16 mouse cellular contexts compared by ENCODE assay signal in the genomic region with DNA sequence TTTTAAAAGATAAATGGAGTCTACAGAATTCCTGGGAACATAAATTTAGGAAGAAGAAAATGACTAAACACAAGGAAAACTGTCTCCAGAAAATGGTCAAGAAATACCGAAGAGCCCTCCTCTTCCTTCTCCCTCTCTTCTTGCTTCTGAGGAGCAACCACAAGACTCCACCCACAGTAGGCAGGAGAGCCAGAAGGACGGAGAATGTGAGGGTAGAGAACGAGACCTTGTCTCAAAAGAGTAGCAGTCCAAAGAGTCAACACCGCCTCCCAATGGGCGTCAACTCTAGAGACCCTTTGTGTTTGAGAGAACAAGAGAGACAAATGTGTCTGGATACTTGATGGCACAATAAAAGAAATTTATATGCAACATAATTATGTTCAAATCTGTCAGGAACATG. TPM values are rescaled to one million over a fixed set of nuclear protein-coding genes. Genes with fewer than 3 reads are reported as not detected.
DNase-seq lines count a peak whose midpoint lies in the region; ATAC-seq and TF ChIP-seq lines count a peak whose summit lies in the region.
"Had no signal": no experiment of that assay in that cellular context is flagged by ENCODE, and none has a peak within 500 bp of the region (broad histone marks: within the 10 kb centered on the region; RNA-seq: fewer than 3 reads in every experiment).

No protein-coding gene starts in this region.

- no peak overlapping the region for H3K27ac ChIP-seq in spleen, adult 2 months (ENCODE audit: insufficient read depth, low read length)
- no peak overlapping the region for H3K27ac ChIP-seq in midbrain, embryonic 10.5 days (replicated peaks)
- H3K27ac ChIP-seq in forebrain, embryonic 12.5 days = no peak overlapping the region
- H3K27ac ChIP-seq: embryonic facial prominence, embryonic 13.5 days; forebrain, embryonic 13.5 days; hindbrain, embryonic 15.5 days had no signal

- ATAC-seq in hematopoietic stem cell, adult 5-6 weeks (replicated peaks in 1 of 2; ENCODE audit: insufficient read depth in 1 of 2, low FRiP score in 2 of 2, low TSS enrichment in 1 of 2, low read depth in 1 of 2, poor library complexity in 2 of 2, severe bottlenecking in 2 of 2) = peak; percentile 85 to 95
- ATAC-seq in forebrain, embryonic 12.5 days (ENCODE audit: low FRiP score) = no peak
- ATAC-seq: activated CD4-positive, CD25-positive, alpha-beta regulatory T cell, adult 4 months; forebrain, embryonic 13.5 days had no signal

- no peak overlapping the region for H3K9ac ChIP-seq in forebrain, embryonic 12.5 days
- H3K9ac ChIP-seq: embryonic facial prominence, embryonic 13.5 days; forebrain, embryonic 13.5 days; heart, embryonic 12.5 days; hindbrain, embryonic 15.5 days had no signal

- WGBS in spleen, adult 2 months = 41% methylated on average over 5 of the region's 5 CpGs
- 75% methylated on average over 5 of the region's 5 CpGs for WGBS in midbrain, embryonic 10.5 days
- 60% methylated on average over 5 of the region's 5 CpGs for WGBS in forebrain, embryonic 12.5 days

- peak; percentile 7; the same call in 1 of the 2 replicates for TF ChIP-seq CTCF in spleen, adult 2 months (IDR thresholded peaks at IDR 0.05; ENCODE audit: extremely low read depth, insufficient read depth, insufficient read length, insufficient replicate concordance)

- H3K36me3 ChIP-seq in spleen, adult 2 months (ENCODE audit: control insufficient read depth, insufficient read depth, low read length) = peaks cover 35% of the 10 kb centered on the region
- peaks cover 100% of the 10 kb centered on the region for H3K36me3 ChIP-seq in midbrain, embryonic 10.5 days
- peaks cover 92% of the 10 kb centered on the region for H3K36me3 ChIP-seq in forebrain, embryonic 12.5 days (replicated peaks)

- TF ChIP-seq POLR2A in spleen, adult 2 months (IDR thresholded peaks at IDR 0.05; ENCODE audit: low read depth, low read length) = no peak

- H3K27me3 ChIP-seq in spleen, adult 2 months (ENCODE audit: control insufficient read depth, insufficient read depth, low read length) = no peaks in the 10 kb centered on the region
- no peaks in the 10 kb centered on the region for H3K27me3 ChIP-seq in midbrain, embryonic 10.5 days (ENCODE audit: low read depth, poor library complexity, severe bottlenecking)
- H3K27me3 ChIP-seq in forebrain, embryonic 12.5 days = no peaks in the 10 kb centered on the region
- H3K27me3 ChIP-seq: embryonic facial prominence, embryonic 13.5 days; forebrain, embryonic 13.5 days; heart, embryonic 12.5 days; hindbrain, embryonic 15.5 days had no signal

- H3K4me2 ChIP-seq in forebrain, embryonic 12.5 days = no peak overlapping the region
- H3K4me2 ChIP-seq: embryonic facial prominence, embryonic 13.5 days; forebrain, embryonic 13.5 days; heart, embryonic 12.5 days; hindbrain, embryonic 15.5 days had no signal

- H3K4me3 ChIP-seq in spleen, adult 2 months (ENCODE audit: extremely low read depth, insufficient read depth, insufficient read length) = no peak overlapping the region
- no peak overlapping the region for H3K4me3 ChIP-seq in midbrain, embryonic 10.5 days
- H3K4me3 ChIP-seq in forebrain, embryonic 12.5 days (replicated peaks) = no peak overlapping the region
- H3K4me3 ChIP-seq: embryonic facial prominence, embryonic 13.5 days; forebrain, embryonic 13.5 days; heart, embryonic 12.5 days; hindbrain, embryonic 15.5 days had no signal

- no peaks in the 10 kb centered on the region for H3K9me3 ChIP-seq in midbrain, embryonic 10.5 days (replicated peaks)
- no peaks in the 10 kb centered on the region for H3K9me3 ChIP-seq in forebrain, embryonic 12.5 days
- H3K9me3 ChIP-seq: embryonic facial prominence, embryonic 13.5 days; forebrain, embryonic 13.5 days; G1E; heart, embryonic 12.5 days; hindbrain, embryonic 15.5 days had no signal

- no peaks in the 10 kb centered on the region for H3K4me1 ChIP-seq in spleen, adult 2 months (ENCODE audit: control insufficient read depth, insufficient read depth, insufficient read length)
- H3K4me1 ChIP-seq in midbrain, embryonic 10.5 days = no peaks in the 10 kb centered on the region
- H3K4me1 ChIP-seq in forebrain, embryonic 12.5 days = no peaks in the 10 kb centered on the region
- H3K4me1 ChIP-seq: embryonic facial prominence, embryonic 13.5 days; forebrain, embryonic 13.5 days; heart, embryonic 12.5 days; hindbrain, embryonic 15.5 days had no signal

- DNase-seq in spleen, adult 2 months (ENCODE audit: low read depth in 1 of 2, low spot score in 2 of 2) = no peak
- DNase-seq in spleen, postnatal 10 days (ENCODE audit: low spot score in 2 of 2) = no peak
- peak; percentile 30 for DNase-seq in R1 (ENCODE audit: low read depth, low spot score)
- no peak for DNase-seq in midbrain, embryonic 10.5 days (ENCODE audit: low spot score)
- DNase-seq: adrenal gland, postnatal 14 days; cerebellum, adult 11-12 months; cerebellum, postnatal 10 days; kidney, adult 11 months had no signal

RNA-seq across cellular contexts. Expression of a gene that starts 14.3 kb away (rescaled TPM):
- 17.5 and 25.1 TPM in 2 replicates for polyA plus RNA-seq in spleen, adult 2 months (2012; rRNA removed)
- 31.6 and 32.6 TPM in 2 replicates for total RNA-seq in hematopoietic stem cell, adult 5-6 weeks (2017)
- 122 and 126 TPM in 2 replicates for polyA plus RNA-seq in midbrain, embryonic 10.5 days (2016; fragmentation: Nextera tagmentation; extraction: Ambion mirVana)
- 108 TPM in 2 replicates for polyA plus RNA-seq in forebrain, embryonic 12.5 days (2016; fragmentation: Nextera tagmentation; extraction: Ambion mirVana)

RNA-seq across cellular contexts. Expression of a gene that starts 19.2 kb away (rescaled TPM):
- polyA plus RNA-seq in spleen, adult 2 months (2012; rRNA removed) = 2.3 and 2.6 TPM in 2 replicates
- 15.2 and 17.0 TPM in 2 replicates for total RNA-seq in hematopoietic stem cell, adult 5-6 weeks (2017)
- 11.4 and 12.4 TPM in 2 replicates for polyA plus RNA-seq in midbrain, embryonic 10.5 days (2016; fragmentation: Nextera tagmentation; extraction: Ambion mirVana)
- 12.6 and 13.0 TPM in 2 replicates for polyA plus RNA-seq in forebrain, embryonic 12.5 days (2016; fragmentation: Nextera tagmentation; extraction: Ambion mirVana)
